Mouse (Mus musculus) embryonic fibroblast, embryonic 13.5 days (primary cell): ENCODE results near the gene Agpat2.

ENCODE experiments used
- CTCF ChIP-seq: IDR thresholded peaks from 2 replicates; pipeline ENCODE4 v1.5.1; 2011; ENCODE audit warnings: mild to moderate bottlenecking, control low read depth, low read length, moderate library complexity, borderline replicate concordance; ENCODE audit not compliant: insufficient read depth
- POLR2A ChIP-seq: IDR thresholded peaks from 2 replicates; pipeline ENCODE4 v1.6.1; 2011; ENCODE audit warnings: low read depth, mild to moderate bottlenecking, control low read depth, low read length, moderate library complexity

- TF ChIP-seq POLR2A = no peak
- no peak for TF ChIP-seq CTCF
Observed at GRCm38 (mm10) chr2:26617331-26617730, 13.1 kb upstream of the Agpat2 start.
